ENCODE assay signal across 10 mouse cellular contexts in genomic region chr4:116174466-116175116, GRCm38 (mm10). TPM values are rescaled to one million over a fixed set of nuclear protein-coding genes. Genes with fewer than 3 reads are reported as not detected.
DNase-seq lines count a peak whose midpoint lies in the region; ATAC-seq and TF ChIP-seq lines count a peak whose summit lies in the region.
"Had no signal": no experiment of that assay in that cellular context is flagged by ENCODE, and none has a peak within 500 bp of the region (broad histone marks: within the 10 kb centered on the region; RNA-seq: fewer than 3 reads in every experiment).

No protein-coding gene starts in this region.

- no peak for TF ChIP-seq POLR2A in myocyte (IDR thresholded peaks at IDR 0.05; ENCODE audit: insufficient read length, low read depth)

- H3K27ac ChIP-seq in liver, embryonic 12.5 days = 0 out of 2 replicates have a peak overlapping the region, but pooled peaks have one; percentile 8
- H3K27ac ChIP-seq in liver, embryonic 11.5 days (ENCODE audit: low read depth, low read length) = no peak overlapping the region
- H3K27ac ChIP-seq in intestine, embryonic 16.5 days (ENCODE audit: low read length) = 0 out of 2 replicates have a peak overlapping the region, but pooled peaks have one; percentile 16

- H3ac ChIP-seq in myocyte (ENCODE audit: control insufficient read depth, insufficient read length) = no peak overlapping the region

- H3K4me3 ChIP-seq in liver, embryonic 12.5 days = no peak overlapping the region
- no peak overlapping the region for H3K4me3 ChIP-seq in liver, embryonic 11.5 days (ENCODE audit: low read depth, low read length)
- no peak overlapping the region for H3K4me3 ChIP-seq in intestine, embryonic 16.5 days (ENCODE audit: low read length)
- H3K4me3 ChIP-seq in myocyte = no peak overlapping the region

- no peak overlapping the region for H3K4me2 ChIP-seq in liver, embryonic 12.5 days
- no peak overlapping the region for H3K4me2 ChIP-seq in liver, embryonic 11.5 days
- no peak overlapping the region for H3K4me2 ChIP-seq in intestine, embryonic 16.5 days (ENCODE audit: low read depth, low read length)
- H3K4me2 ChIP-seq in myocyte (ENCODE audit: low read depth) = peak overlapping the region; percentile 68

- H3K4me1 ChIP-seq in liver, embryonic 12.5 days = peaks cover 29% of the 10 kb centered on the region
- H3K4me1 ChIP-seq in liver, embryonic 11.5 days (replicated peaks; ENCODE audit: control insufficient read depth, insufficient read depth, low read length) = peaks cover 27% of the 10 kb centered on the region
- H3K4me1 ChIP-seq in intestine, embryonic 16.5 days (ENCODE audit: control insufficient read depth, insufficient read depth, low read length) = peaks cover 31% of the 10 kb centered on the region

- ATAC-seq in liver, embryonic 12.5 days = no peak
- no peak for ATAC-seq in liver, embryonic 11.5 days (replicated peaks; ENCODE audit: low FRiP score)
- ATAC-seq in intestine, embryonic 16.5 days = peak; percentile 16; the same call in 1 of the 2 replicates

- H3K79me2 ChIP-seq in myocyte (ENCODE audit: control insufficient read depth, insufficient read depth) = no peaks in the 10 kb centered on the region

- H3K27me3 ChIP-seq in liver, embryonic 12.5 days (replicated peaks) = peaks cover 15% of the 10 kb centered on the region
- peaks cover 2% of the 10 kb centered on the region; the same call in 1 of the 2 replicates for H3K27me3 ChIP-seq in liver, embryonic 11.5 days (replicated peaks; ENCODE audit: control insufficient read depth, insufficient read depth, low read length)
- H3K27me3 ChIP-seq in intestine, embryonic 16.5 days (replicated peaks; ENCODE audit: control insufficient read depth, insufficient read depth, low read length) = no peaks in the 10 kb centered on the region
- H3K27me3 ChIP-seq in myocyte (ENCODE audit: control insufficient read depth, insufficient read depth, insufficient read length) = no peaks in the 10 kb centered on the region

- H3K36me3 ChIP-seq in liver, embryonic 12.5 days = no peaks in the 10 kb centered on the region
- H3K36me3 ChIP-seq in liver, embryonic 11.5 days (ENCODE audit: control insufficient read depth, insufficient read depth, low read length) = no peaks in the 10 kb centered on the region
- H3K36me3 ChIP-seq in intestine, embryonic 16.5 days (ENCODE audit: control insufficient read depth, insufficient read depth, low read length) = no peaks in the 10 kb centered on the region
- no peaks in the 10 kb centered on the region for H3K36me3 ChIP-seq in myocyte (ENCODE audit: control insufficient read depth, insufficient read depth)

- no peaks in the 10 kb centered on the region for H3K9me3 ChIP-seq in liver, embryonic 12.5 days (replicated peaks)
- H3K9me3 ChIP-seq in liver, embryonic 11.5 days (ENCODE audit: control insufficient read depth, low read length) = no peaks in the 10 kb centered on the region
- H3K9me3 ChIP-seq in intestine, embryonic 16.5 days (ENCODE audit: control insufficient read depth, low read length) = no peaks in the 10 kb centered on the region

- 37% methylated on average over 6 of the region's 6 CpGs for WGBS in liver, embryonic 12.5 days (ENCODE audit: insufficient replicate concordance)
- WGBS in liver, embryonic 11.5 days = 40% methylated on average over 6 of the region's 6 CpGs
- WGBS in intestine, embryonic 16.5 days = 34% methylated on average over 6 of the region's 6 CpGs

- no peak for DNase-seq in liver, embryonic 11.5 days (ENCODE audit: low spot score)
- DNase-seq in cerebellum, adult 9-10 months = peak; percentile 92
- no peak for DNase-seq in spleen, adult 18-20 months
- DNase-seq in yolk sac, embryonic 10.5 days (ENCODE audit: low spot score) = no peak
- no peak for DNase-seq in urinary bladder, postnatal 25 days (ENCODE audit: low spot score)
- DNase-seq: gastrocnemius, postnatal 25 days; thymus, postnatal 14 days had no signal

- no peak overlapping the region for H3K9ac ChIP-seq in liver, embryonic 12.5 days
- no peak overlapping the region for H3K9ac ChIP-seq in liver, embryonic 11.5 days (ENCODE audit: low read depth, low read length)
- no peak overlapping the region for H3K9ac ChIP-seq in intestine, embryonic 16.5 days (ENCODE audit: low read depth, low read length)

TF ChIP-seq in myocyte, 11 proteins besides CTCF, POLR2A, EP300 and RAD21:
- TF ChIP-seq MYOG (IDR thresholded peaks at IDR 0.05; ENCODE audit: control insufficient read depth in 1 of 3, insufficient read depth in 1 of 3, insufficient read length in 2 of 3, low read depth in 2 of 3) = peak; percentile 41 to 48 (median 46)
- peak; percentile 69 for TF ChIP-seq SRF (IDR thresholded peaks at IDR 0.05; ENCODE audit: control insufficient read depth, insufficient read length, low read depth)
- TF ChIP-seq MYOD1 (IDR thresholded peaks at IDR 0.05; ENCODE audit: control insufficient read depth in 1 of 3, insufficient read length in 2 of 3, low read depth in 2 of 3) = peak in 1 of 3 experiments; percentile 65
- no peak for TF ChIP-seq REST (IDR thresholded peaks at IDR 0.05; ENCODE audit: insufficient read depth, insufficient read length)
- TF ChIP-seq CEBPB (IDR thresholded peaks at IDR 0.05; ENCODE audit: insufficient read depth, poor library complexity, severe bottlenecking) = no peak
- peak; percentile 50 for TF ChIP-seq USF1 (IDR thresholded peaks at IDR 0.05; ENCODE audit: low read depth)

RNA-seq across cellular contexts. Expression of gene Gm49337, which starts 1.4 kb away (rescaled TPM):
- not detected in 2 replicates for polyA plus RNA-seq in liver, embryonic 12.5 days (2016; fragmentation: Nextera tagmentation; extraction: Ambion mirVana)
- not detected in 2 replicates for polyA plus RNA-seq in liver, embryonic 11.5 days (2014; fragmentation: Nextera tagmentation; extraction: Ambion mirVana)
- not detected in 2 replicates for polyA plus RNA-seq in intestine, embryonic 16.5 days (2015; fragmentation: Nextera tagmentation; extraction: Ambion mirVana)
- not detected for polyA plus RNA-seq in myocyte (2012; fragmentation: generic; extraction: Trizol)

RNA-seq across cellular contexts. Expression of gene 1700042G07Rik, which starts 1.4 kb away (rescaled TPM):
- not detected in 2 replicates for polyA plus RNA-seq in liver, embryonic 12.5 days (2016; fragmentation: Nextera tagmentation; extraction: Ambion mirVana)
- polyA plus RNA-seq in liver, embryonic 11.5 days (2014; fragmentation: Nextera tagmentation; extraction: Ambion mirVana) = not detected in 2 replicates
- polyA plus RNA-seq in intestine, embryonic 16.5 days (2015; fragmentation: Nextera tagmentation; extraction: Ambion mirVana) = not detected in 2 replicates
- polyA plus RNA-seq in myocyte (2012; fragmentation: generic; extraction: Trizol) = not detected

RNA-seq across cellular contexts. Expression of gene Tspan1, which starts 7.2 kb away (rescaled TPM):
- polyA plus RNA-seq in liver, embryonic 12.5 days (2016; fragmentation: Nextera tagmentation; extraction: Ambion mirVana) = not detected in 2 replicates
- 0.11 TPM in 1 of 2 replicates, not detected in the other for polyA plus RNA-seq in liver, embryonic 11.5 days (2014; fragmentation: Nextera tagmentation; extraction: Ambion mirVana)
- 48.9 and 52.5 TPM in 2 replicates for polyA plus RNA-seq in intestine, embryonic 16.5 days (2015; fragmentation: Nextera tagmentation; extraction: Ambion mirVana)
- polyA plus RNA-seq in myocyte (2012; fragmentation: generic; extraction: Trizol) = 0.16 TPM

RNA-seq across cellular contexts. Expression of gene Lurap1, which starts 23.5 kb away (rescaled TPM):
- 0.44 and 0.53 TPM in 2 replicates for polyA plus RNA-seq in liver, embryonic 12.5 days (2016; fragmentation: Nextera tagmentation; extraction: Ambion mirVana)
- 0.64 and 1.1 TPM in 2 replicates for polyA plus RNA-seq in liver, embryonic 11.5 days (2014; fragmentation: Nextera tagmentation; extraction: Ambion mirVana)
- polyA plus RNA-seq in intestine, embryonic 16.5 days (2015; fragmentation: Nextera tagmentation; extraction: Ambion mirVana) = 1.1 and 1.4 TPM in 2 replicates
- 1.5 TPM for polyA plus RNA-seq in myocyte (2012; fragmentation: generic; extraction: Trizol)

RNA-seq across cellular contexts. Expression of gene Pik3r3, which starts 46.8 kb away (rescaled TPM):
- polyA plus RNA-seq in liver, embryonic 12.5 days (2016; fragmentation: Nextera tagmentation; extraction: Ambion mirVana) = 2.2 and 2.7 TPM in 2 replicates
- polyA plus RNA-seq in liver, embryonic 11.5 days (2014; fragmentation: Nextera tagmentation; extraction: Ambion mirVana) = 6.3 and 6.7 TPM in 2 replicates
- polyA plus RNA-seq in intestine, embryonic 16.5 days (2015; fragmentation: Nextera tagmentation; extraction: Ambion mirVana) = 4.4 and 4.8 TPM in 2 replicates
- 5.7 TPM for polyA plus RNA-seq in myocyte (2012; fragmentation: generic; extraction: Trizol)

Comparison
In these comparisons a context has a peak if more than half of its experiments do, and no peak if none do; other contexts are left out.
1. RNA of gene Tspan1, which starts 7.2 kb away (polyA plus RNA-seq): 48.9 to 52.5 TPM in intestine, embryonic 16.5 days; 0.16 TPM in myocyte (single experiment), 0.11 TPM in liver, embryonic 11.5 days and not detected in liver, embryonic 12.5 days; every median in the first group is over 10 times any median in the second.